Mouse (Mus musculus): ENCODE measurements at regions not wholly inside any gene's neighbourhood (a gene's known extent, or its start where the extent isn't known, plus 50 kb on each side); places are given as distances from the start of the nearest gene placed in this dataset.

DNA sequence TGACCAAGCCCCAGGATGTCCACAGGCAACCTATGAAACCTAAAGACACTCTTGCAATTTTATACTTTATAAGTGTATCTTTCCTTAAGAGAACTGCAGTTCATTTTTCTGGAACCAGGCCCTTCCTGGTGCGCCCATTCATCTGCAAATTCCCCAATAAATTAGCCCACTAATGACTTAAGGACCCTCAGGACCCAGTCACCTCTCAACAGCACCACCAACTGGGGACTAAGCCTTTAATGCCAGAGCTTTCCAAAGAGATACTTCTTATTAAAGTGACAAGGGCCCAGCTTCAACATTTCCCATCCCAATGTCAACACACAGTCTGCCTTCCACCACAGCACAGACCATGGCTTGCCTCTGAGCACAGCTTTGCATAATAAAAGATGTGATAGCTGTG, 237.6 kb upstream of the Pabpc6 start:
- in situ Hi-C loops (cut with MboI, MseI) = no loop called here

DNA sequence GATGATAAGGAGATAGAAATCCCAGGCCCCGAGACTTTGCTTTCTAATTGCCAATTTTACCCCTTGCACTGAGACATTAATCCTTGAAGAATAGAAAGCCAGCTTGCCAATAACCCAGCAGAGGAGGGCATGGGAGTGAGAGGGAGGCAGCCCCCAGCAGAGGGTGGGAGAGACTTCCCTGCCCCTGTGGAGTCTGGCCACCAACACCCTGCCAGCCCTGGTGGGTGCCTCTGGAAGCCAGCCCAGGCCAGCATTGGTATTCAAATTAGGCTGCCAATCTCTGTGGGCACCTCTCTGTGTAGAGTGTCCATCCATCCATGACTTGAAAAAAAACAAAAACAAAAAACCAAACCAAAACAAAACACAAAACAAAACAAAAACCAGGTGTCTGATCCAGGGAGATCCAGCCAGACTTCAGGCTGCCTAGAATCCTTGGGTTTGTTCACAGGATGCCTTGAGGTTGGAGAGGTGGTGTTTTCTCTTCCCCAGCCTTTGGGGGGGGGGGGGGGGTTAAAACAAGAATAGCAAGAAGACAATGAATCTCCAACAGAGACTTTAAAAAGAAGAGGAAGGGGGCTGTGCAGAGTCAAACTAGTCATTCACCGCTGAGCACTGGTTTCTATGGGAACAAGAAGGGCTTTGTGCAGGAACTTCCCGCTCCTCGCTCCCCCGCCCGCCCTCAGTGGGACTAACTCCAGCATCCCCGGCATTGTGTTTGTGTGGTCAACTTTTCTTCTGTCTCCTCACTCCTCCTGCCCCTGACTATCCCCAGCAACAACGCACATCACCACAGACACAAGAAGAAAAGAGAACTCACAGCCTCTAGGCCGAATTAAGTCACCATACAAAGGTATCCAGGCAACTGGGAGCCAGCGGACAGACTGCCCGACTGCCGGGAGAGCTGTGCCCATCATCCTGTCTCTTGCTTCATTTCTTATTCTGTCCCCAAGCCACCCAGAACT, 236.3 kb upstream of the Pabpc6 start:
- in situ Hi-C loops (cut with MboI, MseI) = no loop called here

DNA sequence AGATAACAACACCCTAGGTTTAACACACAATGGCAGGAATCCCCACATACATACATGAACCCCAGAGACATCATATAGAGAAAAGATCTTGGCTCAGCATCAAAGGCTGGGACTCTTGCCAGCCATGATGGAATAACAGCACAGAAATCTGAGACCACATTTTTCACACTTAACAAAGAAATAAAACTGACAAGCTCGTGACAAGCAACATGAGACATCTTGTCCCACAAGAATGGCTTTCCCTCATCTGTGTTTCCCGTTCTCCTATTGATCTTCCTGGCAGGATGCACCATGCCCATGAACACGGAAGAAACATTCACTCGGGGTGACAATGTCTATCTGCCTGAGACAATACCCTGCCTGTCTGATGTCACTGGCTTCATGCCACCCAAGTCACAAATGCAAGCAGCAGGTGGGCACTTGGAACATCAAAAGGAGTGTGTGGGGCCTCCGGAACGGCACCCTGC, 235.0 kb upstream of the Pabpc6 start:
- in situ Hi-C loops (cut with MboI, MseI) = loop anchor here (5.0 kb wide), 1 partner anchor 378 kb away; no protein-coding TSS in a partner anchor

DNA sequence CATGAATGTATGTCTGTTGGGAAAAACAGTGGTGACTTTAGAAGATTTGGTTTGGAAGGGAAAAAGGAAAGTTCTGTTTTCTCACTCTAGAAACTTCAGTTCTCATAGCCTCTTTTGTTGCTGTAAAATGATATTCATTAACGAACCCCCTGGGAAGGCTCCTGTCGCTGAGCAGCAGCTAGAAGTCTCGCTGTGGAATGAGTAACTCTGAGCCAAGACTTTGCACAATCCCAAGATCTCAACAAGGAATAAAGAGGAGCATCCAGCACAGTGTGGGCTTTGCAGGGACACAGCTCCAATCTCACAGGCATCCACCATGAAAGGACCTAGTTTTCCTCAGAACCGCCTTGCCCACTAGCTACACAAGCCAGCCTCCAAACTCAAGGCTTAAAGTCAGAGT, 233.8 kb upstream of the Pabpc6 start:
- in situ Hi-C loops (cut with MboI, MseI) = loop anchor here (5.0 kb wide), 1 partner anchor 379 kb away; no protein-coding TSS in a partner anchor

DNA sequence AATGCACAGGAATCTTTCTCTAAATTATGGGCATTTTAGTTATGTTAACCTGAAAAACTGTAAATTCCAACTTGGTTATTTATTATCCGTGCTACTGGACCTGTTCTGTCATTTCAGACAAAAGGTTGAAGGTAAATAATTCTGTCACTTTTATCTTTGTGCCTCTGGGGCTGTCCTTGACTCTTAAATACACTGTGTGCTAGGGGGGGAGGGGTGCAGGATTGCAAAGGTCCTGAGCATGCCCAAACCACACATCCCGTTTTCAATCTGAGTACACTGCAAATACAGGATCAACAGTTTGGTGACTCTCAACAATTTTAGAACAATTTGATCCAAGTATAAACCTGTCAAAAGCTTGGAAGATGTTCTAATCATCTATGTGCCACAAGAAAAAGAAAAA, 227.4 kb upstream of the Pabpc6 start:
- in situ Hi-C loops (cut with MboI, MseI) = no loop called here

DNA sequence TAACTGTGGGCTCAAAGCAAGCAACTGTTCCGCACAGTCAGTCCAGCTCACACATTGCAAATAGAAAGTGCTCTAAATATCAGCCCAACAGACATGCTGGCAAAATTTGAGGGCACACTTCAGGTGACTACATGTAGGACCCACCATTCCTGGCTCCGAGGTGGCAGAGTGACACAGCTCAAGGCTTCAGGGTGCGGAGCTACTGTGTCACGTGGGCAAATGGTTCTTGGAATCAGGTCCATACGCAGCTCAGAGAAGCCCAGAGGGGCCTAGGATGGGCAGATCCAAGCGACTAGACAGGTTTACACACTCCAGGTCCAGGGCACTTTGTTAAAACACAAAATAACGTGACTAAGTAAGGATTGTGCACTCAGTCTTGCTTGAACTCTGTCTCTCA, 226.2 kb upstream of the Pabpc6 start:
- in situ Hi-C loops (cut with MboI, MseI) = no loop called here

DNA sequence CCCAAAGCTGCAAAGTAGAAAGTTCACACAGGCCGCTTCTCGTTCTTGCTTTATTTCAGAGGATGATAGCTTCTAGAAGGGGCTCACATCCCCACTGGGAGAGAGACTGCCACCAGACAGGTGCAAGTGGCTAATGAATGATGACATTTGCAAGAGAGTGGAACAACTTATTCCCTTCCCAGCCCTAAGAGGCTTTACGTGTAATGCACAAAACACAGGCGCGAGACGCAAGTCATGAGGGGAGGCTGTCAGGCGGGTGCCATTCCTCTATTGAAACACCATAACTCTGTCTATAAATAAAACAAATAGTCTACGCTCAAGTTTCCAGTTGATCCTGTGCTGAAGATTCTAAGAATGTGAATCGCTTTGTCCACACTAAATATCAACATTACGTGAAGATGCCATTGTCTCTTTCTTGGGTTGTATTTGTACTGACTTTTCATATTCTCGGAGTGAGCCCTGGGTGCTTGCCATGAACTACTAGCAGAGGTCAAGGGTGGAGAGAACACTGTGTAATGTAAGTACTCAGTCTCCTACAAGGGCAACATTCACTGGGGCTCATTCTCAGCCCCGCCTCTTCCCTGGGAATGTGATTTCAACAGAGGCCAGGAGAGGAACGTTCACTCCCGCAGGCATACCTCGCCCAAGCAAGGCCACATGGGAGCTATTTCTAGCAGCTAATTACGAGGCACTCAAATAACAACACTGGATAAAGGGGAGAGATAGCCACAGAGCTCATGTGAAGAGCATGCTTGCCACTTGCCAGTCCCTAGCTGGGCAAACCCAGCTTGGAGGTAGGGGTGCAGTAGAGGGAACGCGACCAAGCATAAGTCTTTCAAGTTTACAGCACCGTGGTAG, 225.5 kb upstream of the Pabpc6 start:
- in situ Hi-C loops (cut with MboI, MseI) = no loop called here

DNA sequence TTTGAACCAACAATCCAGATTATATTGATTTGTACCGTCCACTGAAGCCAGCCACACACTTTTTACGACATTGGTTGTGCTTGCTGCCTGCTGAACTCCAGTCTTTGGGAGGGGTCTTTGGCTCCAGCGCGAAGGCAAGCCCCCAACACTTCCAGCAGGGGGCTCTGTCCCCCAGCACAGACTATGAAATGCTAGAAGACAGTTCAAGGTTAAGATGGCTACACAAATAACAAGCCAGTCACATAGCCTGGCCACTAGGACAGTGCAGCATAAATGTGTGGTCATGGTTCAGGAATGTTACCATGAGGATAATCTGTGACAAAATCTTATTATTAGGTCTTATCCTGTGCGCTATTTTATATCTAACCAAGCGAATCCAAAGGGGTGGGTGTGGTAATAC, 224.4 kb upstream of the Pabpc6 start:
- in situ Hi-C loops (cut with MboI, MseI) = no loop called here

DNA sequence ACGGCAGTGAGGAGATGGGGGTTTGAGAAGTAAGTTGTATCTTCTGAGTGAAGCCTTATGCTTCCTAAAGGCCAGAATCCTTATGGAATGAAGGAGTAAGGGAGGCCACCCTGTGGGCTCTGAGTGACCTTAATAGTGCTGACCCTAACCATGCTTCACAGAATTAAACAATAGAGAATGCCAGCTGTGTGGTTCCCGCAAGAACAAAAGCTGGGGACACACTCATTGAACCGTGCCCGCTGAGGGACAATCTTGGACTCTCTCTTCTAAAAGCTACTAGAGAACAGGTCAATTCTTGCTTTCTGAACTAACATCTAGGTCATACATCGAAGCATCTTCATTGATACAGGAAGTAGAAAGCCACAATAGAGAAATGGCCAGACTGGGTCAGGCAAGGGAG, 223.3 kb upstream of the Pabpc6 start:
- in situ Hi-C loops (cut with MboI, MseI) = no loop called here

DNA sequence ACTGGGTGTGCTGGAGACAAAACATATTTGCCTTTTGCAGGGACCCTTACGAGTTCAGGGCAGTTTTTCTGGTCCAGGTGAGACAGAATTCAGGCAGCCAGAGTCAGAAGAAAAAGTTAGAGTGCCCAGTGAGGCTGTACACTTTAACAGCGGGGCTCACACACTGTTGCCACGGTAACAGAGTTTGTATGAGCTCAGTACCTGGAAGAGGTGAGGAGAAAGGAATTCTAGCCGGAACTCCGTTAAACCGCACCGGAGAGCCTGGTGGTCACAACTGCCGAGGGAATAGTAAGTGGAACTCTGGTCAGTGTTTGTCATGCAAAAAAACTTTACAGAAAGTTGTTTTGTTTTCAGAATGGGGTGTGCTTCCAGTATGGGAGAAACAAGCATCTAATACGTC, 222.6 kb upstream of the Pabpc6 start:
- in situ Hi-C loops (cut with MboI, MseI) = no loop called here

DNA sequence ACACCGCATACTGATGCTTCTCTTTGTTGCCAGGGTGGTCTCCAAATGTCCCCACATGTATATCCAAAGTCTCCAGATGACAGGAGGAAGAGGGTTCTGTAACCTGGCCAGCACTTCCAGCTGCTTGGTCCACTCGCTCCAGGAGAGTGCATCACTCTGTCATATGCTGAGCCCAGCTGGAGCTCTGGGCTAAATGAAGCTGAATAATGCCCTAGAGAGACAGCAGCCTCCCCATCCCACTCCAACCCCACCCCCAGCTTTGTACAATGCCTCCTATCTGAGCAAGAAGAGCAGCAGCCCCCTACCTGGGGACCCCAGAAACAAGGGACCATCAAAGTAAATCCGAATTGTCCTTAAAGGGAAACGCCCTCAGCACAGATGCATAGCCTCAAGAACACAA, 219.0 kb upstream of the Pabpc6 start:
- in situ Hi-C loops (cut with MboI, MseI) = no loop called here

DNA sequence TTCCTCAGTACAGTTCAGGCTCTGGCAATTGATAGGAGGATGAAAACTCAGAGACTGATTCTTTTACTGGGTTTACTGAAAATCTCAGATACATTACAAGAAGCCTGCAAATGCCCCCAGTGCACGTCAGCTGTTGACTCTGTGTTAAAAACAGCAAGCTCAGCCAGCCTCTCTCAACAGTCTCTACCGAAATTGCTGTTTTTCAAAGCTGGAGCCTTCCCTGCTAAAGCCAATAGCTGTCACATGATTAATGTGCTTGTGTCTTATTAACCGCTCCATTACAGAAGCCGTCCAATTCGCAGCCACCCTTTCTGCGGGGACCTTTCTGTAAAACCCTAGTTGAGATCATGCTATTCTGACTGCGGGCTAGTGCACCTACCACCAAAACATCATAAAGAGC, 215.6 kb upstream of the Pabpc6 start:
- in situ Hi-C loops (cut with MboI, MseI) = no loop called here

DNA sequence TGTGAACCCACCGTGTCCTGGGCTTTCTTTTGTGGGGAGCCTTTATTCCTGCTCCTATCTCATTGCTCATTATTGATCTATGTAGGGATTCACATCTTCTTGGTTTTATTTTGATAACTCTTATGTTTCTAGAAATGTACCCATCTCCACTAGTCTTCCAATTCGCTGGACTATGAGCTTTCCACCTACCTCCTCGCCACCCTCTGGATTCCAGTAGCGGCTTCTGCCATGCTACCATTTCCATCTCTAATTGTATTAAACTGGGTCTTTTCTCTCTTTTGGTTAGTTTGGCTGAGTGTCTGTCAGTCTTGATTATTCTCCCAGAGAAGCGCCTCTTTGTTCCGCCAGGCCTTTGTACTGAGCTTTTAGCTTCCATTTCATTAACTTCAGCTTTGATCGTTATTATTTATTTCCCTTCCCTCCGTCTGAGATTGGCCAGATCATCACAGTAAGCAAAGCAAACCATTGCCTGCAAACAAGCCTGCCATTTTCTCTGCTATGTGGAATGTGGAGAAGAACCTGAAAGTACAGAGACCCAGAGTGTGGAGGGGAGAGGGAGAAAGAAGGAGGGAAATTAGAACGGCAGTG, 213.2 kb upstream of the Pabpc6 start:
- in situ Hi-C loops (cut with MboI, MseI) = no loop called here

DNA sequence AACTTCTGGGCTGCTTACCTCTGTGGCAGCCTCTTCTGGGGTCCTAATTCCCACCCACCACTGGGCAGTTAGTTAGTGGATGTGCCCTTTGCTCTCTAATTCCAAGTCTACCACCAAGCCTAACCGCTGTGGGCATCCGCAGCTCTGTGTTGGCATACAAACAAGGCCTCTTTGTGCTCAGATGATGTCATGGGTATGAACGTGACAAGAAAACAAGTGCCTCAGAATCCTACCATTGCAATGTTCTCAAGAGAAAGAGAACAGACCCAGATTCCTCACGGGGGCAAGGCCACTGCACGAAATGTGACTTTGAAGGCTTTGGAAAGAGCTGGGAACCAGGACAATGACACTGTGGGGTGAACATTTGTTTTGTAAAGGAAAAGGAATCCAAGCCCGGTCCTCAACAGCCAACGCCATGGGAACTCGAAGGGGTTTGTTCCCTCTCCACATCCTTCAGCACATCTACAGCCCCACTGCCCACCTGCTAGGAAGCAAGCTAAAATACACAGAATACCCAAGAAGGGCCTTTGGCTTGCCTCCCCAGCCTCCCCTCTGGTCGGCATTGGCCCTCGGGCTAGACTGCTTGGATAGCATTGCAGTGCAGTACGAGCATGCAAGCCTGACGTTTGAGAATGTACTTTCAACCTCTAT, 210.2 kb upstream of the Pabpc6 start:
- in situ Hi-C loops (cut with MboI, MseI) = no loop called here

DNA sequence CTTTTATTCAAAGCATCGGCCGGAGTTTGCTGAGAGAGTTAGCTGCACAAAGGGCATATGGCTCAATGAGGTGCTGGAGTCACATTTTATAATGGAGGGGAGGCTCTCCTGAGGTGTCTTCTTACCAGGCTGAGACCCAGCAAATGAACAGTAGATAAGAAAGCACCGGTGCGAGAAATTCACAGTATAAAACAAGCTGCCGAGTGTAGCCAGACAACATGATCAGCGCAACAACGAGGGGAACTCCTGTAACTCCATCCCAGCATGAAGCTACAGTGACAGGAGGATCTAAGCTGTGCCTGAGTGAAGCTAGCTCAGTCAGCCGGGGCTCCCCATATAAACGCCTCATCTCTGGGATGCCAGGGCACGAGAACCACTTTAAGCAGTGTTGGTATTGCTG, 204.2 kb upstream of the Pabpc6 start:
- in situ Hi-C loops (cut with MboI, MseI) = no loop called here

DNA sequence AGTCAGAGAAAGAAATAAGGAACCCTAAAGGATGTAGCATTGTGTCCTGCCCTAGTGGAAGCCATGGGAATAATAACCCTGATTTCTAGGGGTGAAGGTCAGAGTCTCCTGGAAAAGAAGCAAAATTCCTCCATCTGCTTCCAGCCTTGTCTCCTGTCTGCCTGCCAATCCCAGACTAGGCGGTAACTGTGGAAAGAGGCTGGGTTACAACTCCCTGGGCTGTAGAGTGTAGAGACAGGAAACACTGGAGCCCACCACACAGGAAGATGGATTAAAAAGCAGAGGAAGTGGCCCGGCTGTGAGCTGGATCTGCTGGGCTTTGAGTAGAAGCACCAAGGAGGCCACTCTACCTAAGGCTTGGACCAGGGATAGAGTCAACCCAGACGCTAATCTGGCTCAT, 200.7 kb upstream of the Pabpc6 start:
- in situ Hi-C loops (cut with MboI, MseI) = no loop called here

DNA sequence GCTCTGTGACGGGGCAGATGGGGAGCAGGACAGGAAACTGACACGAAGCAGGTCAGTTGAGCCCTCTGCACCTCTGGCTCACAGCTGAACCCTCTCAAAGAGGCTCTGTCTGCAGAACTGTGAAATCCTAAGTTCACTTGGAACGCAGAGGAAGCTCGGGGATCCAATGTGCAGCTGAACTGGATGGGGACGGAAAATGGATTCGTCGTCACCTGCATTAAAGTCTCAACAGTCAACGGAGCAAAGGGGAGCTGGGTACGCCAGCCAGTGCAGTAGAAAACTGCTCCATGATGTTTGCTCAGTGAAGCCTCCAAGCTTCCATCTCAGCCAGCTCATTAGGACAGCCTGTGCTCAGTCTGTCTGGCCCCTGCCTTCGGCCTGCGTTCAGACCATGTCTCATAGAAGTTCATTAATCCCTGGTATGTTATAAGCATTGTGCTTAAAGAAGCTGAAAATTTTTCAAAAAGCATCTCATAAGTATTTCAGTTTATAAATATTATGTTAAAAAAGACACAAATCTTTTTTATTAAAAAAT, 199.3 kb upstream of the Pabpc6 start:
- in situ Hi-C loops (cut with MboI, MseI) = no loop called here

DNA sequence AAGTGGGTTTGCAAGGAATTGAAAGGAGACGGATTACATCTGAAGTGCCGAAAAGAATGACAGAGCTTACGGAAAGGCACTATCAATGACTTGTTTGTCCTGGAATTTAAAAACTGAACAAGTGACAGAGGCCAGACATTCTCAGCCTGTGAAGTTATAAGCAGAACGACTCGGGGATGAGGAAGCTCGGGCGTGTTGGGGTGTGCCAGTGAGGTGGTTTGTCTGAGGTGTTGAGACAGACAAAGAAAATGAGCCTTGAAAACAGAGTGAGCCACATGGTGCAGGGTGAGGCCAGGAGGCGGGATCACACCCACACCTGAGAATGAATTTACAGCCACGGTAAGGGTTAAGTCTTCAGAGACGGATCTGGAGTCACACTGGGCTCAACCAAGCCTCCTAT, 194.7 kb upstream of the Pabpc6 start:
- in situ Hi-C loops (cut with MboI, MseI) = no loop called here

DNA sequence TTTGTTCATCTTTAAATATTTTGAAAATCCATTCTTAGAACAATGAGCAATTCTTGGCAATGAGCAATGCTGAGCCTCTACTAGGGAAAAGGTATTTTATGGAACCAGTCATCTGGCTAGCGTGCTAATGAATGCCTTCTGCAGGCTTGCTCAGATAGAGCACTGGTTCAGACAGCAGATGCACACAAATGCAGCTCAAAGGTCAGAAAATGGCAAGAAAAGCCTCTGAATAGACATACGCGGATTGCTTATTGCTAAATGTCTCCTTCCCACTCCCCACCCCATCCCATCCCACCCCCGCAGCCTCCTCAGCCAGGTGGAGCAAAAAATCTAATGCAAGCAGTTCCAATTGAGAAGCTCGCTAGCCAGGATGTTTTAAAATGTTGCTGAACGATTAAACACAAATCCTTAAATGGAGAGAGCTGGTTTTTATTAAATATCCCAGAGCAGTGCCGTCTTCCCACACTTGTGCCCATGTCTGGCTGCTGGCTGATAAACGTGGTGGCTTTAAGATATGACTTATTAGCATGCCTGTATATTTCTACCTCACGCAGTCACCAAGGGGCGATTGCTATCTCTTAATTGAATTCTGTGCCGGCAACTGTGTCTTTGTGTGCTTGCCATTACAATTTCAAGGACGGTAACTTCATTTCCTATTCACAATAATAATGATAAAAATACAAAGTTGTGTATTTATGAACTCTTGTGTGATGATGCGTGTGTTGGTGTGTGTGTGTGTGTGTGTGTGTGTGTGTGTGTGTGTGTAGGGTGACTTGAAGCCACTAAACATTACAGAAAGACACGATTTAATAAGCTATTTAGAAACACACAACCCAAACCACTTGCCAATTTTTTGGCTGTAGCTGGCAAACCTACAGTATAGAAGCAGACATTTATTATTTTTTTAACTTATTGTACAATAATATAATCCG, 192.7 kb upstream of the Pabpc6 start:
- in situ Hi-C loops (cut with MboI, MseI) = no loop called here

DNA sequence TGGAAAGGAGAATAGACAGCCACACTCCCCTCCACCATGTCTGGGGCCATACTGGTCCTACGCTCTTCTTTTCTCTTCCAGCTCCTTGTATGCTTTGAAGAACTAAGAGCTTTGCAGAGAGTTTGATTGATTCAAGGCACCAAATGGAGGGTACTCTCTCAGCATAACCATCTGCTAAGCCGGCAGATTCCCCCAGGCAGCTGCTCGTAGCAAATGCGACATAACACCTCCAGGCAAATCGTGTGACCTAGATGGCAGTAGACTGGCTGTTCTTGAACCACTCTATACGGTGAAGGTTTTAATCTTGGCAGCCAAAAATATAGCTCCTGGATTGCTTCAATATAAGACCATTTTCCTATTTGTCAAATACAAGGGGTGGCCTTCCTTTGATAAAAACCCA, 191.8 kb upstream of the Pabpc6 start:
- in situ Hi-C loops (cut with MboI, MseI) = no loop called here

Data from regulatory T cell (primary cell).